Mouse (Mus musculus) erythroid progenitor cell, adult 5-6 weeks (primary cell): ENCODE data around the gene Mbl1. TPM values are rescaled to one million over a fixed set of nuclear protein-coding genes. Genes with fewer than 3 reads are reported as not detected.

Experiments
- ATAC-seq: replicated peaks from 2 replicates; pipeline ENCODE4 v1.8.0; 2016; ENCODE audit warnings: moderate number of reproducible peaks, mild to moderate bottlenecking, moderate TSS enrichment, inconsistent platforms; ENCODE audit not compliant: poor library complexity, low FRiP score, severe bottlenecking
- total RNA-seq, 2 experiments: library from RNA; stranded (forward) in 1 of 2; stranded (reverse) in 1 of 2; fragments of 150-400 nt in 1 of 2; fragments of 186-747, 209-891 nt in 1 of 2; gene quantifications; 2 replicates each; pipeline versions ENCODE4 v1.2.3 to v1.2.4; 2015 to 2017; ENCODE audit warnings: low replicate concordance in 2 of 2

The Mbl1 gene
- not detected in 2 replicates for total RNA-seq (2015; ENCODE audit: low replicate concordance)
- total RNA-seq (2017; ENCODE audit: low replicate concordance): not detected in 2 replicates

DNA sequence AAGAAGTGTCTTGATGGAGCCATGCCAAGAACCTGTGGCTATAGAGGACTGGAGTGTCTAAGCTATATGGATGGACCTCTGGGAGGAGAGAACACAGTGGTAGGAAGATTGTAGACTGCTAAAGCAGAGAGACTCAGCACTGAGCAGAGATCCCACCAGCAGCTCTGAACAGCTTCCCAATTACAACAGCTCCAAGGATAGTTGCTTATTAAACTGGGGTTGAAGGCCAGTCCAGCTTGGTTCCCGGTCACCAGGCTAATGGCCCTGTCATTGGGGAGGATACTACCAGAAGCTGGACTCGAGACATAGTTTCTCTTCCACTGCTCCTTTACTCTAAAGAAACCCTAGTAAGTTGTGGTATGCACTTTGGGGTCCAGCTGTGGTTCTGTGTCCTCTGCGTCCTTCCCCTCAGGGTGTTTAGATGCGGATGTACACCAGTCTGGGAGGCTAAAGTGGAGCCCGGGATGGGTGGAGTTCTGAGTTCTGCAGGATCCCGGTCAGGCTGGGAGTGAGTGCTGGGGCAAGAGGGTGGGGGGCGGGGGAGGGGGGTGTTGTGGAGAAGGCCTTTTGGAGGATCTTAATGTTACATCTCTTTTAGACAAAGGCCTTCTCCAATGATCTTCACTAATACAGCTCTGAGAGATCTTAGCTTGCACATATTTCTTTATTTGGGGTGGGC lies at the start of gene Mbl1:
Gene Mbl1, plus strand, starts transcription at position 239 of the 679 bp plus-strand sequence.
- no peak for ATAC-seq

DNA sequence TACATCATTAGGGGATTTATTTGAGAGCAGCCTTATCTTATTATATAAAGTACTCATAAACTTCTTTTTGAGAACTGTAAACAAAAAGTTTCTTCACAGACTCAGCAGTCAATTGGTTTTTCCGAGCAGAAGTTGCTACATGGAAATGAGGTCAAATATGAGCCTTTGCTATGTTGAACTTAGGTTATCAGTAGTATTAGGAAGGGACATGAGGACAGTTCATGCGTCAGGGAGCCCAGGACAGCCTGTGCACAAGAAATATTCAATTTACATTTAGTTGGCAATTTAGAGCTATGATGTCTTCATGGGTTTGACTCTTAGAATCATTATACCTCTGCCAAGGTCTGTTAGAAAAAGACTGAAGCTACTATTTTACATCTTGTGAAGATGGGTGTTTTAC lies 49.0 kb upstream of the Mbl1 start:
- no peak for ATAC-seq

DNA sequence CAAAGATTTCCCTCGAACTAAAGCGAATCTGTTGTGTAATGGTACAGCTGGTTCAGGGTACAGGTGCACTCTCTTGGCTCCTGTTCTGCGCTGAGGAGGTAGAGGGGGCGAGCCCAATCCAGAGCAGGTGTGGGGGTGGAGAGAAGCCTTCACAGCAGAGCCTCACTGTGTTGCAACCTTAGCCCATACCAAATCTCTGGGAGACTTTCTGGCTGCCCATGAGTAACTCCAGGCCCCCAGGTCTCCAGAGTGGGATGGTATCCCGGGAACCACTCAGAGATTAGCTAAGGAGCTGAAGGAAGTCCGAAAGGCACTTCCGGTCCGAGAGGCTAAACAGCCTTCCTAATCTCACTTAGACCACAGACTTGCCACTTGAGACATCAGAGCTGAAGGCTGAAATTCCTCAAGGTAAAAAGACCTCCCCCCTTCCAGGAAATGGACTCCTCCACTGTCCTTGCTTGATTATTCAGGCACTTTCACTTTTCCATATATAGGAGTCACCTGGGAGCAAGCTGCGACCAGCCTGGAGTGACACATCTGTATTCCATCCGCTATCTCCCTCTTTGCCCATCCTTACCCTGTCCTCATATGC lies 46.3 kb upstream of the Mbl1 start, which contains the start of gene Mat1a:
Gene Mat1a, plus strand, starts transcription at position 183 of the 592 bp plus-strand sequence.
- no peak for ATAC-seq

DNA sequence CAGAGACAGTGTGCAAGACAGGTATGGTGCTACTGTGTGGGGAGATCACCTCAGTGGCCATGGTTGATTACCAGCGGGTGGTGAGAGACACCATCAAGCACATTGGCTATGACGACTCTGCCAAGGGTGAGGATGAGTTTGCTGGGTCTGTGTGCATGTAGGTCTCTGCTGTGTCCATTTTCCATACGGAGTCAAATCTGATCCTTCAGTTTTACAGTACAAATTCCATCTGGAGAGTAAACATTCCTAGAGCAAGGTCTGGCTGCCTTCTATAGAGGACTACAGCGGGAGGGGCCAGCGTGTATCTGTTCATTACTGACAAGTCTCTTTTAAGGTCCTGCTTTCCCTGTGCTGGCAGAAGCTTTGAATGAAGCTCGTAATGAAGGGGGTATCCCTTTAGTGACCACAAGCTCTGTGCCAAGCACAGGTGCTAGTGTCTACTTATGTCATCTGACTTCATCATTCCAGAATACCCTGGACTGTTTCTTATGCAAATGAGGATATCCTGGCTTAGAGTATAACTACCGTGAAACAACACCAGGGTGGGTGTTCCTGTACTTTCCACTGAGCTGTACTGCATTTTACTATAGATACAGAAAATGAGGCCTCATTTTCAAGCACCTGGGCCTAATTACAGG lies 40.1 kb upstream of the Mbl1 start:
- ATAC-seq: no peak

DNA sequence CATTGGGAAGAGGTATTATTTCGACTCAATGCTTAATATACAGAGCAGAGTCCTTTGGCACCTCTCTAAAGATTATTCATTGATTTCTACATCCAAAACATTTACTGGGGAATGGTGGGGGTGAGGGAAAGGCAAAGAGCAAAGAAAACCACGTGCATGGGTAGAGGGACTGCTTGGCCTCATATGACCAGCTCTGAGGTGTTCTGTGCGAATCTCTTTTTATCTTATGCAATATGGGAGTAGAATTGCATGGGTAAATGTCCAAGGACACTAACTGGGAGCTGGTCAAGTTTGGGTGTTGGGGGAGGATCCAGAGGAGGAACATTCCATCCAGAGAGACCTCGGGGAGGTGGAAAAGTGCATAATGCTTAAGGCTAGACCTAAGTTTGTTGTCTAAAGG lies 38.3 kb upstream of the Mbl1 start:
- no peak for ATAC-seq

DNA sequence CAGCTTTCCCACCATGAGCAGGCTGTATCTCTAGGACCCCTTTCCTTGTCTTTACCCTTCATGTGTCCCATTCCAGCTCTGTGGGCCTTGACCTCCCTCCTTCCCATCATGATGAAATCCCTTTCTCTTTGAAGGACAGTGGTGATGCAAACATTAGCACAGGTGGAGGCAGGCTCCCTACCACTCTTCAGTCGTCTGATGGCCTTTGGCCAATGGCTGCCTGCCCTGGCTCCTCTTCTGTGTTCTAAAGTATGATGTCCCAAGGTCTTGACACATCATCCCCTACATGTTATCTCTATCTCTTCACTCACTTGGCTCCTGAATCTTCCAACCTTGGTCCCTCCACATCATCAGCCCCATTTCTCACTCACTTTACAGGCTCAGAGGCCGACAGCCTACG lies 35.0 kb upstream of the Mbl1 start:
- ATAC-seq: no peak

DNA sequence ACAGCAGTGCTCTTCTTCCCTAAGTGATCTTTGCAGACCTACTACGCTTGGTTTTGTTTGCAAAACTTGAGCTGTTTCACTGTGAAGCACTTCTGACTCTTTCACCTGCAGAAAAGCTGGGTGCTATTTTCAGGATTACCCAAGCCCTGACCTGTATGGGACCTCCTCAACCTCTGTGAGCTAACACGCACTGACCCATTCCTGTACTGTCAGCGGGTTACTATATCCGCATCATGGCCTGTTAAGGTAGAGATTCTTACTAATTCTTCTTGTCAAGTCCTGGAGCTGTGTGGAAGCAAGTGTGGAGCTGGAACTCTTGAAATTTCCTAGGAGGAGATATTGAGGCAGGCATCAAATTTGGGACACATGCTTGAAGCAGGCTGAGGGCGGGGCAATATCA lies 26.6 kb upstream of the Mbl1 start:
- no peak for ATAC-seq

DNA sequence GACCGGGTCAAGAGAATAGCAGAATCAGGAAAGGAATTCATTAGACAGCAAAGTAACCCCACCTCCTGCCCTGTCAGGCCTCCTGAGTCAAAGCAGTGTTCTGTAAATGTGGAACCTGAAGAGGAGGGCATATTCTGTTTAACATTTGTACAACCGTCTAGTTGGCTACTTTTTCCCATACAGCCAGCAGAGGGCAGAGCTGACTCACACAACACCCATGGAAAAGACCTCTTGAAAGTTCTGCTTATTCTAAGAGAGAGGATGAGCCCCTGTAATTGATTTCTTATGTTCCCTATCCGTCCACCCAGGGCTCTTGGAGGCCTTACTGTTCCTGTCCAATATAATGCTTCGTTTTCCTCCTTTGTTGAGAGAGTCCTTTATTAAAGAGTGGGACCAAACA lies 23.3 kb upstream of the Mbl1 start:
- no peak for ATAC-seq

DNA sequence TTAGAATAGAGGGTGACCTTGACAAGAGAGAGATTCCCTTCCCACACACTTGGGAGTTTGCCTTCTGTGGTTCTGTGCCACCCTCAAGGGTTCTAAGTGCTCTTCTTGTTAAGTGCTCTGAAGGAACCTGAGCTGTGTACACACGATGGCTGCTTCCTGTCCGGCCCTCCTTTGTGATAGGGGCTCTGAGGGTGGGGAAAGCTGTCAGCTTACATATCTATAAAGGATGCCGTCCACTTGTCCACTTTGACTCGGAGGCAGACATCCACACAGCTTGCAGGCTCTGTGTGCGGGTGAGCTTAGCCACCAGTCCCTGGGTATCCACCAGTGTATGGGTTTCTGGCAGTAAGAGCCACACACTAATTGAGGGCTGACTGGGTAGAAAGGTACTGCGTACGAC lies 19.7 kb upstream of the Mbl1 start, which contains the start of gene Sftpa1:
Gene Sftpa1, plus strand, starts transcription at position 243 of the 400 bp plus-strand sequence.
- ATAC-seq: no peak

DNA sequence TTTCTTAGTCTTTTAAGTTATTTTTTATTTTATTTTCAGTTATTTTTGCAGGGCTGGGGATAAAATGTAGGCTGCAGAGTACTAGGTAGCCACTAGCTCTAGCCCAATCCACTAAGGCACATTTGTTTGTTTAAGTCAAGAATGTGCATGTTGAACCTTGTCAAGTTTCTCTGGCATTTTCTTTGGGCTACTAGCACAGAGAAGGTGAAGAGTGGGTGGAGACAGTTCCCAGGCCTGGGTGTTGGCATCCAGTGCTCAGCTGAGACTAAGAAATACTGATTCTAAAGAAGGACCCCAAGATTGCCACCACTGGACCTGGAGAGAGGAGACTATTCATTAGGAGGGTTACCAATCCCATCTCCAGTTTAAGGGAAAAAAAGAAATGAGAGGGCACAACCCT lies 14.3 kb upstream of the Mbl1 start:
- ATAC-seq: no peak

DNA sequence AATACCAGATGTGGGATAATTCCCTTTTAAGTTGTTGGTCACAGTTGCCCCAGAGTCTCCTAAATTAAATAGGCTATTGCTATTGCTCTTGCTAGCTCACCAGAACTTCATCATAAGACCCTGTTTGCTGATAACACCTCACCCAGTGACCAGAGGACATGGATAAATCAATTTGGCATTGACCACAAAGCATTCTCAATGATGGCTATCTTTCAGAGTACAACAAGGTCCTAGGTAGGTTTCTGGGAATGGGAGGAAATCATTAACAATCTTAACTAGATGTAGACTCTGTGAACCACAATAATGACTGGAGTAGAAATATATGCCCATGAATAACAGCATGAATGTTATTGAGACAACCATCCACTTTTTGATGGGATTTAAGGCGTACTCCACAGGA lies 10.6 kb upstream of the Mbl1 start:
- ATAC-seq: no peak

DNA sequence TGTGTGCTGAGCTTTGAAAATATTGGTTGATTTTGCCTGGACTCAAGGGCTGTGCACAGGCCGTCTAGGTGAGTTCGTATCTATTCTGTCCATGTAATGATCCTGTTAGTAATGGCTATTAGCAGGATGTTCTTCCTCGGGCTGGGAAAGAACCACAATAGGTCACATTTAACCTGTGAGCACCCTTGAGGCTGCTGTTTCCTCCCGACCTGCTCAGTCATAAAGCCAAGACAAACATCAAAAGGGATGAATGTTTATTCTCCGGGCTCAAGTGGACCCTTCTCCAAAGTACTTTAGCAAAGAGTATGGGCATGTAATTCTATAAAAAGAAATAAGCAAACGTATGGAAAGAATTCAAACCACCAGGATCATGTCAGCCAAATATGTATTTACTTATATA lies 5.2 kb upstream of the Mbl1 start:
- ATAC-seq: no peak

DNA sequence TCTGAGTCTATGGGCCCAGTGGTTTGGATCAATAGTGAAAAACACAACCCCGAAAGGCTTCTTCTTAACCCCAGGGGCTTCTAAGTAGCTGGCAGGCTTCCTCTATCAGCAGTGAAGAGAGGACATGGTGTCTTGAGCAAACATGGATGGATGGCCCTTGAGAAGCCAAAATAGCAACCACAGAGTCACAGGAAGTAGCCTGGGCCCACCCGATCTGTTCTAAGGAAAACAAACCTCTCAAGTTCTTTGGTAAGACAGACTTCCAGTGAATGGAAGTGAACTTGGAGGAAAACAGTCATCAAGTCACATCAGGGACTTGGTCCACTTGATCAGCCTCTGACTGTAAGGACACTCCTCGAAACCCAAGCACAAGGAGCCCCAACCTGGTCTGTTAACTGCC lies 4.3 kb upstream of the Mbl1 start:
- ATAC-seq: no peak

DNA sequence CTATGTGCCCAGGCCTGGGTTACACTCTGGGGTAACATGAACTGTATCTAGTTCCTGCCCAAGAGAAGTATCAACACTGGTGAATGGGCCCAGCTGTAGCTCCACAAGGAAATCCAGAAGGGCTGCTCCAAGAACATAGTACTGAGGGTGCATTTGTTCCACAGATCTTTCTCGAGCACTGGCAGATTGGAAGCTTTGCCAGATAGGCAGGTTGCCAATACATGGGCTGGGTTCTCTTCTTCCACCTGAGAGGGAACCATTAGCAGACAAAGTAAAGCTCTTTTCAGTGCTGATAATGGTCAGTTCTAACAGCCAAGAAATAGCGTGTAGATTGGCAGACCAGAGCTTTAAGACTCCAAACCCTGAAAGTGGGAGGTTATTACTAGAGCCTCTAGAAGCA lies 3.9 kb upstream of the Mbl1 start:
- no peak for ATAC-seq

DNA sequence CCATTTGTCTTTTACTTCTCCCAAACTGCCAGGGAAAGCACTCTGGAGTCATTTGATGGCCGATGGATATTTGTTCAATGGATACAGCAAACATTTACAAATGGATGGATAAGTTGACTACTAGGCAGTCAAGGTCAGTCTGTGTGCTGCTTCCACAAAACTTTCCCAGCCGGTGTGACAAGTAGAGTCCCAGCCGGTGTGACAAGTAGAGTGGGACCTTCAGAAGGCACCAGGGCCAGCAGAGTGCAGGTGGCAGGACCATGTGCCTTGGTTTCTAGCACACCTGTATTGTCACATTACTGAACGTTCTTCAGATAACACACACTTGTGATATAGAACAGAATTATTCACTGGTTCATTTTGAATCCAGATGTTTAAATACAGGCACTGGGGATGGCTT lies 8.8 kb downstream of the Mbl1 start:
- ATAC-seq: no peak

DNA sequence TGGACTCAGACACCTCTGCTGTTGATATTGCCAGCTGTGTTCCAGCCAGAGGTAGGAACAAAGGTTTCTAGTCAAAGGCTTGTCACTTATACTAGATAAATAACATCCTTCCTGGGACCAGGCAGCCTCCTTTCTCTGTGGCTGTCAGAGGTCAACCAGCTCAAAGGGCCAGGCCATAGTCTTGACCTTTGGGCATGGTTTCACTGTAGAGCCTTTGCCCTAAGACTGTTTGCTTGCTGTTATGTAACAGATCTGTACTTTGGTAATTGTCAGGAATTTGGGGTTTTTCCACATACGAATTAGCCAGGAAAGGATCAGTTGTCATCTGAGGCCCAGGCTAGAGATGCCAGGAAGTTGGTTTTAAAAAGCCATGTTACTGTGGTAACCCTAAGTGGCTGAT lies 9.5 kb downstream of the Mbl1 start:
- no peak for ATAC-seq

DNA sequence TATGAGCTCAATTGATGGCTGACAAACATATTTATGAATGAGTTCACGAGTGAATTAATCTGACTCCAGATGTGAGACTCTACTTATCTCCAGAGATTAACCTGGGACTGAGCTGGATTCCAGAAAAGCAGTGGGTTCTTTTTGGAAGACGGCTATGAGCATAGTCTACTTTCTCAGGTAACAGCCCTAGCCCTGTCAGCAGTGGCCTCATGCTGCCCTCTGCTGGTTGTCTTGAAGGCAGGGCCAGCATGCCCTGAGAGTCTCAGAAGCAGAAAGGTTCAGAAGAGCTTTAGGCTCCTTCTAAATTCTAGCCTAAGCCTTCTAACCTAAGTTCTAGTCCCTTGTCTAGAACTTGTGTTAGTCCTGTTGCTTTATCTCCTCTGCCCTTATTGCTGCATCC lies 11.4 kb downstream of the Mbl1 start:
- ATAC-seq: no peak

DNA sequence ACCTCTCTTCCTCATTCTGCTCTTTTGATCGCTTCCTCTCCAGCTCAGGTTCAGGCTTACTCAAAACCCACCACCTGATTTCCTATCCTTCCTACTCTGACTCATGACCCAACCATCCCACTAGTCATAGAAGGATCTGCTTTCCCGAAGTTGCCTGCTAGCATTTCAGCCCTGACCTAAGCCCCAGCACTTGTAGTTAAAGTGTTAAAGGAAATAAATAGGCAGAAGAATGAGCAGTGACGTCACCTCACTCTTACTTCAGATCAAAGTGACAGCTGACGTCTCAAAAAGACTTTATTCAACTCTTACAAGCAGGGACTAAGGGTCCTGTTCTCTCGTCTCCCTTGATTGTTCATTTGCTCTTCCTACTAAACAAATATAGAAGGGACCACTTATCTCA lies 16.0 kb downstream of the Mbl1 start:
- no peak for ATAC-seq

DNA sequence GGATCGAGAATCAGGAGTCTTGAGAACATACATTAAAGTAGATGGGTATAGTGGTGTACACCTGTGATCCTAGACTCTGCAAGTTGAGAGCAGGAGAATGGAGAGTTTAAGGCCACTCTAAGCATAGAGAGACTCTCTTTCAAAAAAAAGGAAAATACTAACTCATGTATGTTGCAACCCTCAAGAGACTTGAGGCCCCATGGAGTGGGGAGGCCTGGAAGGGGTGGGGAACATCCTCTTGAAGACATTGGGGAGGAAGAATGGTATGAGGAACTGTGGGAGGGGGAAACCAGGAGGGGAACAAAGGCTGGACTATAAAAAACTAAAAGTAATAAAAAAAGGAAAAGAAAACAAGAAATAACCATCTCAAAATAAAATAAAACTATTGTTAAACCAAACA lies 17.3 kb downstream of the Mbl1 start:
- ATAC-seq: no peak

DNA sequence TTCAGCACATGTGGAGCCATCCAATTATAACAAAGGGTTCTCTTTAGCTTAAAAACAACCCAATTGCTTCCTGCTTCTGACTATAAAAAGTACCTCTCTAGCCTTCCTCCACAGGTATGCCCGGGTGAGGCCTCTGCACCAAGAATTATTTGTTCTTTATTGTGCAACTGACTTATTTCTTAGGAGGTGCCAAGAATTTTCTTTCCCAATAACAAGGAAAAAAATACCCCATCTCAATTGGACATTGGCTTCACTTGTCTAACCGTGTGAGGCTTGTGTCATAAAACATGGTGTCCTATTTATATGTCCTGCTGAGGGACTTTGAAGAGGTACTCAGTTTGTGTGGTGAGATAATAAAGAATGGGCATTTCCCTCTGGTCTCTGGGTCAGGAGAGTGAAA lies 19.3 kb downstream of the Mbl1 start:
- ATAC-seq: no peak

DNA sequence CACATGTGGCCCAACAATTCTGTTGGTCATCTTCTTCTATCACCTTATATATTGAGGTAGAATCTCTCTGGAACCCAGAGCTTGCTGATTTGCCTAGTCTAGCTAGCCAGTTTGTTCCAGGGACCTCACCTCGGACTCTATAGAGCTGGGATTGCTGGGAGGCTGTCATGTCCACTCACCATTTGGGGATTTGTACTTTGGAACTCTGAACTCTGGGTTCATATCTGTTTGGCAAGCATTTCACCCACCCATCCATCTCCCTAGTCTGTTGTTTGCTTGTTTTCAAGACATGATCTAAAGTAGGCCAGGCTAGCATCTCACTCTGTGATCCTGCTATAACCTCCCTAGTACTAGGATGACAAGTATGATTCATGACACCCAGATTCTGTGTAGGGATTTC lies 23.5 kb downstream of the Mbl1 start:
- no peak for ATAC-seq
